Mouse (Mus musculus) inflammation-experienced regulatory T-cells (primary cell): Measurements from ENCODE around the gene Gm45711. TPM values are rescaled to one million over a fixed set of nuclear protein-coding genes. Genes with fewer than 3 reads are reported as not detected.

Source experiments
- polyA plus RNA-seq, 2 experiments: library from polyadenylated mRNA; unstranded; fragments of 100-300 nt; shearing (Covaris generic); gene quantifications; one replicate each; pipeline ENCODE4 v1.2.1; 2017

Gm45711 gene
- not detected for polyA plus RNA-seq

GRCm38 (mm10) chr8:104309441-104310155 lies at the start of gene Gm45711, which contains the start of gene Cmtm1:
Gene Gm45711, minus strand, starts transcription at chr8:104310081.
Gene Cmtm1, minus strand, starts transcription at chr8:104310145.

GRCm38 (mm10) chr8:104339229-104339982 lies 29.5 kb upstream of the Gm45711 start, which contains the start of gene Cmtm3:
Gene Cmtm3, plus strand, starts transcription at chr8:104339410.

DNA sequence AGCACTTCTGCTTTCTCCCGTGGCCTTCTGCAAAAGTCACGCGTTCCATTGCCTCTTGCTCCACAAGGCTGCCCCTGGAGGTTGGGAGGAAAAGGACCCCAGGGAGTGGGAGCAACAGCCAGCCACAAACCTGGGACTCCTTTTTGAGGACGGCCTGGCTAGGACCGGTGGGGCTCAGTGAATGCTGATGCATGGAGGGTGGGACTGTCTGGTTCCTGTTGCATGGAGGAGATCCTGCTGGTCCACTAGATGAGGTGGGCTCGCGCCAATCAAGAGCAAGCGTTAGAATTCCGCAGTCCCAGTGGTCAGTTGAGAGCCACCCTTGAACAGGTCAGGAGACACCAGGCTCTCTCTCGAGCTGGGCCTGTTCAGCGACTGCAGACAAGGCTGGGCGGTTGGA lies 12.0 kb upstream of the Gm45711 start, which contains the start of gene Cmtm2b:
Gene Cmtm2b (plus strand): TSS at position 301 of the 400 bp plus-strand sequence.

DNA sequence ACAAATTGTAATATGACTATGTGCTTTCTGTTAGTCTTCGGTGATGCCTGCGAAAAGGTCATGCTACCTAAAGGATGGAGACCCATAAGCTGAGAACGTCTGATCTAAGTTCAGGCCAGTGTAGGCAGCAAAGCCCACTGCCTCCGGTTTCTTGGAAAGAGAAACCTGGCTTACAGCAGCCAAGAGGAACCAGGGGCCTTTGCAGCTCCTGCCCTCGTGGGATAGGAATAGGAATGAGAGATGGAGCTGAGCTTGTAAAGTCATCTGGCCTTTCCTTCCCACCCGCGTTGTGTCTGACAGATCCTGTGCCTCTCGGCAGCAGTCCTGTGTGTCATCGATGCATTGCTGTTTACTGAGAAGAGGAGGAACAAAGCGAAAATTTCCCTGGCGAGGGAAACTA lies 11.4 kb upstream of the Gm45711 start, which contains the start of gene Gm11020:
Gene Gm11020 (plus strand): TSS at position 301 of the 400 bp plus-strand sequence.

DNA sequence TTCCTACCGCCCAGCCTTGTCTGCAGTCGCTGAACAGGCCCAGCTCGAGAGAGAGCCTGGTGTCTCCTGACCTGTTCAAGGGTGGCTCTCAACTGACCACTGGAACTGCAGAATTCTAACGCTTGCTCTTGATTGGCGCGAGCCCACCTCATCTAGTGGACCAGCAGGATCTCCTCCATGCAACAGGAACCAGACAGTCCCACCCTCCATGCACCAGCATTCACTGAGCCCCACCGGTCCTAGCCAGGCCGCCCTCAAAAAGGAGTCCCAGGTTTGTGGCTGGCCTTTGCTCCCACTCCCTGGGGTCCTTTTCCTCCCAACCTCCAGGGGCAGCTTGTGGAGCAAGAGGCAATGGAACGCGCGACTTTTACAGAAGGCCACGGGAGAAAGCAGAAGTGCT lies 16.8 kb downstream of the Gm45711 start, which contains the start of gene Cmtm2a:
Gene Cmtm2a (minus strand): TSS at position 101 of the 400 bp plus-strand sequence.

DNA sequence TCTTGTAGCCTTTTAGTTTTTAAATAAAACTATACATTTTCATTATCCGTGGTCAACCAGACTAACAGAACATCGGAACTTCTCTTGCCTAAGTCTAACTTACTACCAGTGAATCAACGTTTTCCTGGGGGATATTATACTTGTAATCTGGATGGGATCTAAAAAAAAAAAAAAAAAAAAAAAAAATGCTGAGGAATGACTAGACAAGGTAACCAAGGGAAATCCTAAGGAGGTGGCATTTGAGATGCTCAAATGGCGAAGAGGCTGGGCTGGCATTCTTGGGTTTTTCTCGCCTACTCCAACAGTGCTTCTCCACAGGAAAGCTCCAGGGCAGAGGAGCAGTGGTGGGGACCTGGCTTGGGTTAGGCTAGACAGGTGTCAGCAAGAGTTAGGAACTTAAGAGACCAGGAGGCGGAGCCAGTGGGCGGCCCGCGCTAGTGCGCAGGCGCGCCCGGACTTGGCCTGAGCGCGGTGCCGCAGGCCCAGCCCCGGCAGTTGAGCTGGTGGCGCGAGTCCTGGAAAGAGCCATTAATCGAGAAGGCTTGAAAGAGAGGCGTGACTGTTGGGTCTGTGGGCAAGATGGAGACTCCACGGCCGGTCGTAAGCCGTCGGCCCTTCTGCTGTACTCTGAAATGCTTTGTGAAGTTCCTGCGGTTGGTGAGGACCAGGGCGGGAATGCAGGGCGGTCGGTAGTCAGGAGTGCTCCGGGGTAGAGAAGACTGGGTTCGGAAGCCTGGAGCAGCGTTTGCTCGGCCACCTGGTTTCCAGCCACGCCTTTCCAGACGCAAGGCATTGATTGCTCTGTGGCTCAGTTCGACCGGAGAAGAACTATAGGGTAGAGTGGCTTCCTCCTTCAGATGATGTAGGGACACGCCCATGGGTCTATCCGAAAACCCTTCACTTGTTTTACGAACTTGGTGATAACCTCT lies 59.2 kb downstream of the Gm45711 start, which contains the start of gene Cklf:
Gene Cklf (plus strand): TSS at position 423 of the 929 bp plus-strand sequence.

DNA sequence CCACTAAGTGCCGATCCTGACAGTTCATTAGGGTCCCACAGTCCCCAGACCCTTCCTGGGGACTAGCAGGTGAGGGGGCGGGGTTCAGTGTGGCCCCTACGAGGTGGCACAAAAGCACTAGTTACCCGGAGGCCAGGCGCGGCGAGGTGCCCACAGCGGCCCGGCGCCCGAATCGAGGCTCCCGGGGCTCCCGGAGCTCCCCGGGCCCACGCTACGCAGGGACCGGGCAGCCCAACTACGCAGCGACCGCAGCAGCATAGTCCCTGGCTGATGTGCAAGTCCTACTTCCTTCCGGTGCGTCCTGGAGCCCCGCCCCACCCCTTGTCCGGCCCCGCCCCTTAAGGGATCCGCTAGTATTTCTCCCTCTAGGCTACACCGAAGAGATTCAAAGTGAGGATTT lies 61.6 kb downstream of the Gm45711 start, which contains the start of gene Tk2:
Gene Tk2 (minus strand): TSS at position 283 of the 400 bp plus-strand sequence.

Other genes with a start within 250 kb of the Gm45711 start
- gene Cdh5, start 208.5 kb downstream of the Gm45711 start, polyA plus RNA-seq, result 1 to 10 TPM in 1 of 2 experiments, under 1 TPM in 1; 0.04 to 1.1 TPM
- gene Bean1, start 139.6 kb downstream of the Gm45711 start, polyA plus RNA-seq, result 1 to 10 TPM in 1 of 2 experiments, under 1 TPM in 1; 0.07 to 2.2 TPM
- 100 to 1,000 TPM in 1 of 2 experiments, 10 to 100 TPM in 1; 95.5 to 107 TPM for gene Tk2, start 61.5 kb downstream of the Gm45711 start, polyA plus RNA-seq
- gene Cklf, start 59.2 kb downstream of the Gm45711 start, polyA plus RNA-seq, result 100 to 1,000 TPM; 106 to 127 TPM
- gene Cmtm2a, start 16.9 kb downstream of the Gm45711 start, polyA plus RNA-seq, result under 1 TPM in 1 of 2 experiments, not detected in 1; 0.84 TPM
- under 1 TPM in 1 of 2 experiments, not detected in 1; 0.62 TPM for gene Cmtm1, start 64 bp upstream of the Gm45711 start, polyA plus RNA-seq
- gene Gm11020, start 11.5 kb upstream of the Gm45711 start, polyA plus RNA-seq, result 1 to 10 TPM in 1 of 2 experiments, not detected in 1; 4.4 TPM
- 1 to 10 TPM in 1 of 2 experiments, not detected in 1; 3.7 TPM for gene Cmtm2b, start 12.1 kb upstream of the Gm45711 start, polyA plus RNA-seq
- gene Cmtm3, start 29.3 kb upstream of the Gm45711 start, polyA plus RNA-seq, result 10 to 100 TPM; 14.5 to 30.9 TPM
- under 1 TPM; 0.31 to 0.66 TPM for gene Cmtm4, start 85.7 kb upstream of the Gm45711 start, polyA plus RNA-seq
- gene Dync1li2, start 133.0 kb upstream of the Gm45711 start, polyA plus RNA-seq, result 10 to 100 TPM; 34.4 to 35.5 TPM
- gene Terb1, start 199.8 kb upstream of the Gm45711 start, polyA plus RNA-seq, result under 1 TPM; 0.13 to 0.47 TPM
- 100 to 1,000 TPM in 1 of 2 experiments, 10 to 100 TPM in 1; 84.9 to 115 TPM for gene Nae1, start 224.6 kb upstream of the Gm45711 start, polyA plus RNA-seq
- 1 to 10 TPM; 1.2 to 3.4 TPM for gene Car7, start 224.6 kb upstream of the Gm45711 start, polyA plus RNA-seq